Mouse (Mus musculus) lung, adult 18-20 months (tissue): ENCODE results near the gene Tm9sf1.

ENCODE experiments used
- DNase-seq, 2 experiments: peaks; one replicate each; pipeline ENCODE4 v3.0.0; 2022; ENCODE audit warnings: mixed read lengths in 2 of 2

Gene Tm9sf1

GRCm38 (mm10) chr14:55634874-55635522 lies 8.6 kb downstream of the Tm9sf1 start:
- DNase-seq = peak in 1 of 2 experiments; percentile 24

- peak; percentile 38 to 47 for DNase-seq
Observed at GRCm38 (mm10) chr14:55629312-55629711, 14.3 kb downstream of the Tm9sf1 start.

GRCm38 (mm10) chr14:55628077-55628827 lies 15.4 kb downstream of the Tm9sf1 start:
- DNase-seq = no peak

GRCm38 (mm10) chr14:55618486-55619195 lies 25.0 kb downstream of the Tm9sf1 start:
- no peak for DNase-seq

- DNase-seq = peak; percentile 59 to 67
Observed at GRCm38 (mm10) chr14:55617822-55618221, 25.8 kb downstream of the Tm9sf1 start, which contains the start of gene Rec8. Gene Rec8 (plus strand): TSS chr14:55618037.

GRCm38 (mm10) chr14:55616844-55617243 lies 26.8 kb downstream of the Tm9sf1 start:
- no peak for DNase-seq

- DNase-seq = no peak
Observed at GRCm38 (mm10) chr14:55615876-55616275, 27.7 kb downstream of the Tm9sf1 start.

GRCm38 (mm10) chr14:55614565-55615178 lies 28.9 kb downstream of the Tm9sf1 start:
- no peak for DNase-seq

GRCm38 (mm10) chr14:55613346-55613745 lies 30.3 kb downstream of the Tm9sf1 start:
- no peak for DNase-seq

GRCm38 (mm10) chr14:55608339-55608738 lies 35.3 kb downstream of the Tm9sf1 start:
- DNase-seq = no peak

GRCm38 (mm10) chr14:55605743-55606459 lies 37.7 kb downstream of the Tm9sf1 start:
- DNase-seq = no peak

GRCm38 (mm10) chr14:55604823-55605222 lies 38.8 kb downstream of the Tm9sf1 start:
- no peak for DNase-seq

- DNase-seq = peak; percentile 96 to 97
Observed at GRCm38 (mm10) chr14:55603633-55604576, 39.7 kb downstream of the Tm9sf1 start.

GRCm38 (mm10) chr14:55603271-55603632 lies 40.4 kb downstream of the Tm9sf1 start, which contains the start of gene Irf9:
Gene Irf9 (plus strand): TSS chr14:55603571.
- DNase-seq = no peak

GRCm38 (mm10) chr14:55598521-55599390 lies 44.9 kb downstream of the Tm9sf1 start:
- DNase-seq = no peak

- DNase-seq = no peak
Observed at GRCm38 (mm10) chr14:55596036-55596690, 47.4 kb downstream of the Tm9sf1 start.

GRCm38 (mm10) chr14:55592226-55592625 lies 51.4 kb downstream of the Tm9sf1 start:
- DNase-seq = no peak

- peak; percentile 99 for DNase-seq
Observed at GRCm38 (mm10) chr14:55591331-55591891, 52.2 kb downstream of the Tm9sf1 start, which contains the start of gene Rnf31. Gene Rnf31 (plus strand): TSS chr14:55591708.

- peak; percentile 99 for DNase-seq
Observed at GRCm38 (mm10) chr14:55590748-55591330, 52.8 kb downstream of the Tm9sf1 start, which contains the start of gene Psme2. Gene Psme2 (minus strand): TSS chr14:55591113.
